In the genomic region with DNA sequence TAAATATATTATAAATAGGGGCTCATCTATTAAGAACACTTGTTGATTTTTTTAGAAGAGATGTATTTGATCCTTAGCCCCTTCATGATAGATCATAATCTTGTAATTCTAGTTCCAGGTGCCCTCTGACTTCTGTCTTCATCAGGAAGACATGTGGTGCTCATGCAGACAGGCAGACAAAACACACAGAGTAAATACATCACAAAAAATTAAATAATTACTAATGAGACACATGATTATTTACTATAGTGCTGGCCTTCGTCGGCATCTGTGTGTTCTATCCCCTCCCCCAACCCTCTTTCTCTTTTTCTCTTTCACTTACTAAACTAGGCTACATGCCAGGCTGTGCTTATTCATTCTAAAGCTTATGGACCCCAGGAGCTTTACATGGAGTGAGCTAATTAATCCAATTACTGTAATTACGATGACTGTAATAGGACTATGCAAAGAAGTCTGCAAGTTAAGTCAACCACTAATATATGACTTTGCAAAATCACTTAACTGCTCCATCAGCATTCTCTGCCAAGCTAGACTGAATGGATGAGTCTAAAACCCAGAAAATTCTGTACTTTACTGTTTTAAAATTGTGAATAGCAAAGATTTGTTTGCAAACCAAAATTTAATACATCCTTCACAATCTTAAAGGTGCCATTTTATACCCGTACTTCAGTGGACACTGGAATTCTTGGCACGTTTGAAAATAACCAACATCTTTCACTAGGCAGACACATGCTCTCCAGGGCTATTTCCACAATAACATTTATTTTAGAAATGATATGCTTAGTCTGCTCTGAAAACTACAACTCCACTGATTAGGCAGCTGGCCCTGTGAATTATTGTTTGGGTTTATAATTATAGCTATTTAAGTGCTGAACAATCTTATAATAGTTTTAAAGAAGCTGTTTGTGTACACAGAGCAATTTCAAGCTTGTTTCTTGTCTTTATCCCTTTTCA, we compare ENCODE assay signal across 15 mouse cellular contexts.
A peak's percentile ranks its signal among the peaks of the same experiment; 100 is the strongest.
DNase-seq lines count a peak whose midpoint lies in the region; ATAC-seq and TF ChIP-seq lines count a peak whose summit lies in the region.
"Had no signal": no experiment of that assay in that cellular context is flagged by ENCODE, and none has a peak within 500 bp of the region (broad histone marks: within the 10 kb centered on the region; RNA-seq: fewer than 3 reads in every experiment).

No protein-coding gene starts in this region.

- H3K9me3 ChIP-seq in lung, embryonic 15.5 days = no peaks in the 10 kb centered on the region
- no peaks in the 10 kb centered on the region for H3K9me3 ChIP-seq in forebrain, embryonic 14.5 days (replicated peaks; ENCODE audit: control insufficient read depth, low read length)
- no peaks in the 10 kb centered on the region for H3K9me3 ChIP-seq in hindbrain, postnatal 0 days (ENCODE audit: low read length)
- H3K9me3 ChIP-seq: heart, embryonic 15.5 days; limb, embryonic 12.5 days; megakaryocyte, embryonic 14.5 days had no signal

- H3K27me3 ChIP-seq in lung, embryonic 15.5 days = no peaks in the 10 kb centered on the region
- H3K27me3 ChIP-seq in forebrain, embryonic 14.5 days (replicated peaks; ENCODE audit: control insufficient read depth, insufficient read depth, low read length) = peaks cover 36% of the 10 kb centered on the region; the same call in 1 of the 2 replicates
- no peaks in the 10 kb centered on the region for H3K27me3 ChIP-seq in hindbrain, postnatal 0 days (ENCODE audit: insufficient read depth, low read length)
- H3K27me3 ChIP-seq: heart, embryonic 15.5 days; limb, embryonic 12.5 days; megakaryocyte, embryonic 14.5 days had no signal

- 36% methylated on average over 5 of the region's 5 CpGs for WGBS in lung, embryonic 15.5 days
- WGBS in forebrain, embryonic 14.5 days = 1% methylated on average over 5 of the region's 5 CpGs
- 24% methylated on average over 5 of the region's 5 CpGs for WGBS in hindbrain, postnatal 0 days

- TF ChIP-seq CTCF in hindbrain, postnatal 0 days (IDR thresholded peaks at IDR 0.05; ENCODE audit: low read depth) = no peak

- H3K4me2 ChIP-seq in lung, embryonic 15.5 days = no peak overlapping the region
- no peak overlapping the region for H3K4me2 ChIP-seq in forebrain, embryonic 14.5 days (ENCODE audit: low read length)
- no peak overlapping the region for H3K4me2 ChIP-seq in hindbrain, postnatal 0 days (ENCODE audit: low read depth, low read length)
- H3K4me2 ChIP-seq: heart, embryonic 15.5 days; limb, embryonic 12.5 days had no signal

- H3K4me3 ChIP-seq in lung, embryonic 15.5 days = no peak overlapping the region
- H3K4me3 ChIP-seq in forebrain, embryonic 14.5 days (ENCODE audit: low read depth, low read length) = no peak overlapping the region
- H3K4me3 ChIP-seq in hindbrain, postnatal 0 days (ENCODE audit: low read length) = no peak overlapping the region
- H3K4me3 ChIP-seq: heart, embryonic 15.5 days; limb, embryonic 12.5 days; megakaryocyte, embryonic 14.5 days had no signal

- DNase-seq in lung, postnatal 4 days = no peak
- peak; percentile 93 for DNase-seq in forebrain, embryonic 14.5 days (ENCODE audit: low spot score)
- DNase-seq in hindbrain, postnatal 0 days (ENCODE audit: low spot score) = peak; percentile 68
- DNase-seq in retina, embryonic 14.5 days (ENCODE audit: low spot score) = peak; percentile 77
- DNase-seq in embryo, embryonic 10 days (ENCODE audit: low spot score) = no peak
- DNase-seq in thymus, postnatal 0 days (ENCODE audit: low spot score) = no peak
- DNase-seq: adrenal gland, postnatal 36 days; kidney, adult 9 months; liver, postnatal 0 days; right cerebral cortex, postnatal 25 days had no signal

- no peaks in the 10 kb centered on the region for H3K36me3 ChIP-seq in lung, embryonic 15.5 days
- H3K36me3 ChIP-seq in forebrain, embryonic 14.5 days (ENCODE audit: control insufficient read depth, insufficient read depth, low read length) = no peaks in the 10 kb centered on the region
- H3K36me3 ChIP-seq in hindbrain, postnatal 0 days (ENCODE audit: insufficient read depth, low read length) = no peaks in the 10 kb centered on the region
- H3K36me3 ChIP-seq: heart, embryonic 15.5 days; limb, embryonic 12.5 days had no signal

- peak; percentile 65; the same call in 1 of the 2 replicates for ATAC-seq in lung, embryonic 15.5 days (ENCODE audit: borderline replicate concordance, extremely low read depth, low FRiP score, low TSS enrichment)
- peak; percentile 92 for ATAC-seq in forebrain, embryonic 14.5 days
- peak; percentile 61; the same call in 1 of the 2 replicates for ATAC-seq in hindbrain, postnatal 0 days
- ATAC-seq: CD4-positive, CD25-positive, alpha-beta regulatory T cell, adult 4 months; liver, postnatal 0 days had no signal

- H3K27ac ChIP-seq in lung, embryonic 15.5 days = peak overlapping the region; percentile 4; the same call in 1 of the 2 replicates
- no peak overlapping the region for H3K27ac ChIP-seq in forebrain, embryonic 14.5 days (ENCODE audit: low read depth, low read length)
- H3K27ac ChIP-seq in hindbrain, postnatal 0 days = no peak overlapping the region
- H3K27ac ChIP-seq: heart, embryonic 15.5 days; limb, embryonic 12.5 days had no signal

- H3K9ac ChIP-seq in lung, embryonic 15.5 days = no peak overlapping the region
- no peak overlapping the region for H3K9ac ChIP-seq in forebrain, embryonic 14.5 days (ENCODE audit: low read length)
- no peak overlapping the region for H3K9ac ChIP-seq in hindbrain, postnatal 0 days (replicated peaks; ENCODE audit: low read length)
- H3K9ac ChIP-seq: heart, embryonic 15.5 days; limb, embryonic 12.5 days; liver, postnatal 0 days had no signal

- 0 out of 2 replicates have a peak, but pooled peaks cover 10% of the 10 kb centered on the region for H3K4me1 ChIP-seq in lung, embryonic 15.5 days
- H3K4me1 ChIP-seq in forebrain, embryonic 14.5 days (ENCODE audit: control insufficient read depth, insufficient read depth, low read length) = no peaks in the 10 kb centered on the region
- no peaks in the 10 kb centered on the region for H3K4me1 ChIP-seq in hindbrain, postnatal 0 days (ENCODE audit: insufficient read depth, low read length)
- H3K4me1 ChIP-seq: heart, embryonic 15.5 days; limb, embryonic 12.5 days had no signal

Comparison
In these comparisons a context has a peak if more than half of its experiments do, and no peak if none do; other contexts are left out.
1. DNase-seq: peak in forebrain, embryonic 14.5 days (single experiment), hindbrain, postnatal 0 days (single experiment) and retina, embryonic 14.5 days (single experiment); none in lung, postnatal 4 days (0 of 2), embryo, embryonic 10 days (single experiment) and thymus, postnatal 0 days (single experiment).
2. Peak in every context shown above with its lines, with median percentiles within 50 percentile points of each other: ATAC-seq.